Mouse (Mus musculus): Measurements from ENCODE around the gene Hcn3.

- TF ChIP-seq POLR2A (IDR thresholded peaks at IDR 0.05; ENCODE audit: control insufficient read depth, extremely low read depth, insufficient read depth, low read length, poor library complexity): no peak
- peak; percentile 74; the same call in 1 of the 2 replicates for TF ChIP-seq CTCF (IDR thresholded peaks at IDR 0.05; ENCODE audit: borderline replicate concordance, control insufficient read depth, extremely low read depth, insufficient read depth, low read length, poor library complexity)
These were observed 23.6 kb downstream of the Hcn3 start for GRCm38 (mm10) chr3:89136365-89136764.
